In the genomic region with DNA sequence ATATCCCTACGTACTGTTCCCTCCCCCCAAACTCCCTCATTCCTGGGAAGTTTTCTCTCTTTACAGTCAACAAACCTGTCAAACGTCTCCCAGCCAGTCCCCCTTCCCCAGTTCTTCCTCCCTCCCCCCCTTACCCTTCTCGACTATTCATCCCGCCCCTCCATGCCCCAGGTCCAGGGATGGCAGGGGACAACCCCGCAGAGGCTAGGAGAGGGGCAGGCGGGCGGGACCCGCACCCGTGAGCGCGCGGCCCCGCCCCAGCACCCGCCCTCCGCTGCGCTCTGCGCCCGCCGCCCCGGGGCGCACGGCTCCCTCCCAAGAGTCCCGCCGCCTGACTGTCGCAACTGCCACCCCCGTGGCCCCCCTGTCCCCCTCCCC, we compare ENCODE assay signal across 8 mouse cellular contexts. TPM values are rescaled to one million over a fixed set of nuclear protein-coding genes. Genes with fewer than 3 reads are reported as not detected.
DNase-seq lines count a peak whose midpoint lies in the region; ATAC-seq and TF ChIP-seq lines count a peak whose summit lies in the region.

No protein-coding gene starts in this region.

- H3K4me1 ChIP-seq in heart, embryonic 11.5 days (ENCODE audit: control insufficient read depth, insufficient read depth, low read length), result peaks cover 20% of the 10 kb centered on the region
- H3K4me1 ChIP-seq in bone marrow macrophage, adult 2 months (ENCODE audit: control insufficient read depth, insufficient read depth, low read length), result peaks cover 31% of the 10 kb centered on the region
- peaks cover 15% of the 10 kb centered on the region; the same call in 1 of the 2 replicates for H3K4me1 ChIP-seq in hindbrain, embryonic 14.5 days (replicated peaks; ENCODE audit: control insufficient read depth, insufficient read depth, low read length)
- H3K4me1 ChIP-seq in midbrain, embryonic 14.5 days (ENCODE audit: control insufficient read depth, insufficient read depth, low read length), result peaks cover 17% of the 10 kb centered on the region; the same call in 1 of the 2 replicates

- peak overlapping the region; percentile 55 for H3K4me3 ChIP-seq in heart, embryonic 11.5 days (ENCODE audit: low read depth, low read length)
- 0 out of 2 replicates have a peak overlapping the region, but pooled peaks have one; percentile 20 for H3K4me3 ChIP-seq in bone marrow macrophage, adult 2 months (ENCODE audit: insufficient read depth, low read length)
- H3K4me3 ChIP-seq in hindbrain, embryonic 14.5 days (replicated peaks; ENCODE audit: low read length), result peak overlapping the region; percentile 42
- H3K4me3 ChIP-seq in midbrain, embryonic 14.5 days (replicated peaks; ENCODE audit: low read depth, low read length), result peak overlapping the region; percentile 41

- H3K27ac ChIP-seq in heart, embryonic 11.5 days (ENCODE audit: low read depth, low read length), result no peak overlapping the region
- no peak overlapping the region for H3K27ac ChIP-seq in bone marrow macrophage, adult 2 months (ENCODE audit: insufficient read depth, low read depth, low read length)
- no peak overlapping the region for H3K27ac ChIP-seq in hindbrain, embryonic 14.5 days
- no peak overlapping the region for H3K27ac ChIP-seq in midbrain, embryonic 14.5 days (replicated peaks; ENCODE audit: low read depth, low read length)

- H3K36me3 ChIP-seq in heart, embryonic 11.5 days (ENCODE audit: control insufficient read depth, insufficient read depth, low read length), result no peaks in the 10 kb centered on the region
- H3K36me3 ChIP-seq in hindbrain, embryonic 14.5 days (replicated peaks; ENCODE audit: control insufficient read depth, insufficient read depth), result no peaks in the 10 kb centered on the region
- no peaks in the 10 kb centered on the region for H3K36me3 ChIP-seq in midbrain, embryonic 14.5 days (ENCODE audit: control insufficient read depth, insufficient read depth, low read length)

- TF ChIP-seq POLR2A in bone marrow macrophage, adult 2 months (IDR thresholded peaks at IDR 0.05; ENCODE audit: borderline replicate concordance, low read depth, low read length), result no peak

- H3K9me3 ChIP-seq in heart, embryonic 11.5 days (replicated peaks; ENCODE audit: control insufficient read depth, low read length), result no peaks in the 10 kb centered on the region
- no peaks in the 10 kb centered on the region for H3K9me3 ChIP-seq in hindbrain, embryonic 14.5 days (ENCODE audit: control insufficient read depth, low read length)
- H3K9me3 ChIP-seq in midbrain, embryonic 14.5 days (ENCODE audit: control insufficient read depth, low read length), result no peaks in the 10 kb centered on the region

- no peak for DNase-seq in heart, adult 8-10 months (ENCODE audit: low spot score)
- DNase-seq in hindbrain, embryonic 14.5 days (ENCODE audit: low spot score), result no peak
- DNase-seq in midbrain, embryonic 14.5 days, result no peak
- no peak for DNase-seq in thymus, postnatal 14 days
- no peak for DNase-seq in left cerebral cortex, postnatal 10 days (ENCODE audit: extremely low spot score in 1 of 2, low spot score in 2 of 2)

- ATAC-seq in heart, embryonic 11.5 days (replicated peaks; ENCODE audit: insufficient number of reproducible peaks, low FRiP score, low TSS enrichment), result no peak
- peak; percentile 34; the same call in 1 of the 2 replicates for ATAC-seq in hindbrain, embryonic 14.5 days (ENCODE audit: low FRiP score)
- ATAC-seq in midbrain, embryonic 14.5 days (ENCODE audit: low FRiP score, low TSS enrichment), result 0 out of 2 replicates have a peak, but pooled peaks have one; percentile 22
- no peak for ATAC-seq in CD4-positive, CD25-positive, alpha-beta regulatory T cell, adult 4 months

- peak overlapping the region; percentile 39; the same call in 1 of the 2 replicates for H3K9ac ChIP-seq in heart, embryonic 11.5 days (ENCODE audit: low read depth, low read length)
- H3K9ac ChIP-seq in hindbrain, embryonic 14.5 days, result peak overlapping the region; percentile 44
- H3K9ac ChIP-seq in midbrain, embryonic 14.5 days (replicated peaks; ENCODE audit: low read length), result peak overlapping the region; percentile 39; the same call in 1 of the 2 replicates

- under 1% methylated on average over 23 of the region's 26 CpGs for WGBS in heart, embryonic 11.5 days (ENCODE audit: insufficient replicate concordance)
- 1% methylated on average over 20 of the region's 26 CpGs for WGBS in hindbrain, embryonic 14.5 days
- WGBS in midbrain, embryonic 14.5 days, result 0% methylated on average over 18 of the region's 26 CpGs

- H3K4me2 ChIP-seq in heart, embryonic 11.5 days, result peak overlapping the region; percentile 89
- peak overlapping the region; percentile 75 for H3K4me2 ChIP-seq in hindbrain, embryonic 14.5 days (replicated peaks)
- H3K4me2 ChIP-seq in midbrain, embryonic 14.5 days (ENCODE audit: low read length), result peak overlapping the region; percentile 84

- intact Hi-C loops in left cerebral cortex, postnatal 10 days (cut with DNase I), result no loop called here

- peaks cover 88% of the 10 kb centered on the region for H3K27me3 ChIP-seq in heart, embryonic 11.5 days (ENCODE audit: control insufficient read depth, insufficient read depth, low read length)
- peaks cover 96% of the 10 kb centered on the region for H3K27me3 ChIP-seq in hindbrain, embryonic 14.5 days (ENCODE audit: control insufficient read depth, insufficient read depth, low read length)
- peaks cover 74% of the 10 kb centered on the region for H3K27me3 ChIP-seq in midbrain, embryonic 14.5 days (ENCODE audit: control insufficient read depth, insufficient read depth, low read length)

- no peak for TF ChIP-seq CTCF in bone marrow macrophage, adult 2 months (IDR thresholded peaks at IDR 0.05; ENCODE audit: low read depth, low read length)

RNA-seq across cellular contexts. Expression of gene Wnt6, which starts 0.2 kb away (rescaled TPM):
- polyA plus RNA-seq in heart, embryonic 11.5 days (2014; fragmentation: Nextera tagmentation; extraction: Ambion mirVana), result 0.46 and 0.68 TPM in 2 replicates
- under 1 TPM; 0.16 to 0.69 (median 0.26) TPM for total RNA-seq in heart, adult 8-10 months (2022)
- polyA plus RNA-seq in bone marrow macrophage, adult 2 months (2012; ENCODE audit: insufficient read depth, insufficient read length, missing spikeins), result 0.62 and 1.0 TPM in 2 replicates
- 4.4 TPM in 2 replicates for polyA plus RNA-seq in hindbrain, embryonic 14.5 days (2014; fragmentation: Nextera tagmentation; extraction: Ambion mirVana)
- 2.7 TPM in 1 of 2 replicates, not detected in the other for polyA plus RNA-seq in midbrain, embryonic 14.5 days (2014; fragmentation: Nextera tagmentation; extraction: Ambion mirVana)
- total RNA-seq in left cerebral cortex, postnatal 10 days (2021), result 1 to 10 TPM; 1.2 to 1.7 TPM
- polyA plus RNA-seq in CD4-positive, CD25-positive, alpha-beta regulatory T cell, adult 4 months (2017; shearing (Covaris generic)), result not detected

RNA-seq across cellular contexts. Expression of gene Wnt10a, which starts 19.9 kb away (rescaled TPM):
- polyA plus RNA-seq in heart, embryonic 11.5 days (2014; fragmentation: Nextera tagmentation; extraction: Ambion mirVana), result not detected in 2 replicates
- not detected for total RNA-seq in heart, adult 8-10 months (2022)
- not detected in 2 replicates for polyA plus RNA-seq in bone marrow macrophage, adult 2 months (2012; ENCODE audit: insufficient read depth, insufficient read length, missing spikeins)
- 0.13 and 0.21 TPM in 2 replicates for polyA plus RNA-seq in hindbrain, embryonic 14.5 days (2014; fragmentation: Nextera tagmentation; extraction: Ambion mirVana)
- 0.11 and 0.36 TPM in 2 replicates for polyA plus RNA-seq in midbrain, embryonic 14.5 days (2014; fragmentation: Nextera tagmentation; extraction: Ambion mirVana)
- total RNA-seq in left cerebral cortex, postnatal 10 days (2021), result 1 to 10 TPM in 1 of 2 experiments, under 1 TPM in 1; 0.87 to 1.1 TPM
- under 1 TPM; 0.13 to 0.48 TPM for polyA plus RNA-seq in CD4-positive, CD25-positive, alpha-beta regulatory T cell, adult 4 months (2017; shearing (Covaris generic))

RNA-seq across cellular contexts. Expression of gene Prkag3, which starts 22.4 kb away (rescaled TPM):
- 5.5 and 5.7 TPM in 2 replicates for polyA plus RNA-seq in heart, embryonic 11.5 days (2014; fragmentation: Nextera tagmentation; extraction: Ambion mirVana)
- 1 to 10 TPM; 1.6 to 4.1 (median 2.2) TPM for total RNA-seq in heart, adult 8-10 months (2022)
- not detected in 2 replicates for polyA plus RNA-seq in bone marrow macrophage, adult 2 months (2012; ENCODE audit: insufficient read depth, insufficient read length, missing spikeins)
- polyA plus RNA-seq in hindbrain, embryonic 14.5 days (2014; fragmentation: Nextera tagmentation; extraction: Ambion mirVana), result not detected in 2 replicates
- polyA plus RNA-seq in midbrain, embryonic 14.5 days (2014; fragmentation: Nextera tagmentation; extraction: Ambion mirVana), result not detected in 2 replicates
- total RNA-seq in left cerebral cortex, postnatal 10 days (2021), result not detected
- polyA plus RNA-seq in CD4-positive, CD25-positive, alpha-beta regulatory T cell, adult 4 months (2017; shearing (Covaris generic)), result not detected

RNA-seq across cellular contexts. Expression of gene Cyp27a1, which starts 58.1 kb away (rescaled TPM):
- 14.3 and 15.2 TPM in 2 replicates for polyA plus RNA-seq in heart, embryonic 11.5 days (2014; fragmentation: Nextera tagmentation; extraction: Ambion mirVana)
- 10 to 100 TPM; 11.3 to 20.8 (median 16.6) TPM for total RNA-seq in heart, adult 8-10 months (2022)
- polyA plus RNA-seq in bone marrow macrophage, adult 2 months (2012; ENCODE audit: insufficient read depth, insufficient read length, missing spikeins), result 165 and 189 TPM in 2 replicates
- polyA plus RNA-seq in hindbrain, embryonic 14.5 days (2014; fragmentation: Nextera tagmentation; extraction: Ambion mirVana), result 1.9 and 3.2 TPM in 2 replicates
- polyA plus RNA-seq in midbrain, embryonic 14.5 days (2014; fragmentation: Nextera tagmentation; extraction: Ambion mirVana), result 0.53 and 2.1 TPM in 2 replicates
- total RNA-seq in left cerebral cortex, postnatal 10 days (2021), result 1 to 10 TPM in 1 of 2 experiments, under 1 TPM in 1; 0.75 to 1.3 TPM
- not detected for polyA plus RNA-seq in CD4-positive, CD25-positive, alpha-beta regulatory T cell, adult 4 months (2017; shearing (Covaris generic))

Comparison
In these comparisons a context has a peak if more than half of its experiments do, and no peak if none do; other contexts are left out.
1. ATAC-seq: peak in hindbrain, embryonic 14.5 days (single experiment) and midbrain, embryonic 14.5 days (single experiment); none in heart, embryonic 11.5 days (single experiment) and CD4-positive, CD25-positive, alpha-beta regulatory T cell, adult 4 months (single experiment).
2. Peak in every context shown above with its lines, with median percentiles within 50 percentile points of each other: H3K4me2 ChIP-seq, H3K4me3 ChIP-seq and H3K9ac ChIP-seq.